Mouse (Mus musculus): Measurements from ENCODE around the gene Rfx5.

GRCm38 (mm10) chr3:95005651-95006050, 51.8 kb downstream of the Rfx5 start:
- no peak for TF ChIP-seq EP300 (IDR thresholded peaks at IDR 0.05; ENCODE audit: low read depth)
- TF ChIP-seq CTCF (IDR thresholded peaks at IDR 0.05; ENCODE audit: low read depth) = no peak
